Mouse (Mus musculus): ENCODE measurements around the gene Cryba4. TPM values are rescaled to one million over a fixed set of nuclear protein-coding genes. Genes with fewer than 3 reads are reported as not detected.

Gene Cryba4
- total RNA-seq, 2 experiments from 2014 or later, result not detected

- ATAC-seq (replicated peaks; ENCODE audit: low FRiP score, low TSS enrichment, poor library complexity, severe bottlenecking), result no peak
Observed at GRCm38 (mm10) chr5:112286984-112287641, 34.8 kb upstream of the Cryba4 start.

GRCm38 (mm10) chr5:112286608-112286983 lies 34.3 kb upstream of the Cryba4 start:
- ATAC-seq (replicated peaks; ENCODE audit: low FRiP score, low TSS enrichment, poor library complexity, severe bottlenecking), result no peak

DNA sequence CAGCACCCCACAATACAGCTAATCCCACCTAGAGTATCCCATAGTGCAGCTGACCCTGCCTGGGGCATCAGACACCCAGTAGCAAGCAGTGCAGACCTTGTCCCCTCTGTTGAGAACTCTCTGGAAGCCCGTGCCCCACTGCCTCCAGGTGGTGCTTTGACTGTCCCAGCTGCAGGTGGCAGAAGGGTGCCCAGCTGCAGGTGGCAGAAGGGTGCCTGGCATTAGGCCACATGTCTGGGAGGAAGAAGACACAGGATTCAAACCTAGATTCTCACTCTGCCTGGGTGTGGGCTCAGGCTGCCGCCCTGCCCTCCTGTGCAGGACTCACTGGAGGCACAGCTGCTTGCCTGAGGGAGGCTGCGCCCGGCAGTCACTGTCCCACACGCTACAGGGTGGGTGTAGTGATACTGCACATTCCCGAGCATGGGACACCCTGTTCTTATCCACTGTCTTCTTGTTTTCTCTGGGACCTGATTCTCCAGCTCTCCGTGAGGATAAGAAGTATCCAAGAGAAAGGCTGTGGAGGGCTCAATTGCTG lies 33.3 kb upstream of the Cryba4 start:
- ATAC-seq (replicated peaks; ENCODE audit: low FRiP score, low TSS enrichment, poor library complexity, severe bottlenecking), result peak; percentile 22

GRCm38 (mm10) chr5:112284203-112284582 lies 31.9 kb upstream of the Cryba4 start:
- ATAC-seq (replicated peaks; ENCODE audit: low FRiP score, low TSS enrichment, poor library complexity, severe bottlenecking), result no peak

DNA sequence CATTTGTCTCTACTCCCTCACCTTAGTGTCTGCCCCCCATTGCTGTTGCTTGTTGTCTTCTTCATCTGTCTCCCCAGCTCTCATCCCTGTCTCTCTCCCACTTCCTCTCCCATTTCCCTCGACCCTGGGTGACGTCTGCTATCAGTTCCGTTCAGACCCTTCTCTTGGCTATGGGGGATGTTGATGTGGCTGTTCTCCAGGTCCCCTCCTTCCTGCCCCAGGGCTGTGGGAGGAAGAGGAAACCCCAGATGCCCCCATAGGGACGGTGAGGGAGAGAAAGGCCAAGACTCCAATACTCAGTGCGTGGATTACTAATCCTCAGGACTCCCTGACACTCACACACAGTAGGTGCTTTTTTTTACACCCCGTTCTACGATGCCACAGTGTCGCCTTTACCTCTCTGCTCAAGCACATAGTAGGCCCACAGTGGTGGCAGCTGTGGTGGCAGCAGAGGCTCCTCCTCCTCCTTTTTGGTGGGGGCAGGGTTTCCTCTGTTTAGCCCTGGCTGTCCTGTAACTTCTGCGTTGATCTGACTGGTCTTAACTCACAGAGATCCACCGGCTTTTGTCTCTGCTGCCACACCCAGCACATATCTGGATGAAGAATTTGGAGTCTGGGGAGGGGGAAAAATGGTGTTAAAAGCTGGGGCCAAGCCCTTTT lies 31.4 kb upstream of the Cryba4 start:
- no peak for ATAC-seq (replicated peaks; ENCODE audit: low FRiP score, low TSS enrichment, poor library complexity, severe bottlenecking)

DNA sequence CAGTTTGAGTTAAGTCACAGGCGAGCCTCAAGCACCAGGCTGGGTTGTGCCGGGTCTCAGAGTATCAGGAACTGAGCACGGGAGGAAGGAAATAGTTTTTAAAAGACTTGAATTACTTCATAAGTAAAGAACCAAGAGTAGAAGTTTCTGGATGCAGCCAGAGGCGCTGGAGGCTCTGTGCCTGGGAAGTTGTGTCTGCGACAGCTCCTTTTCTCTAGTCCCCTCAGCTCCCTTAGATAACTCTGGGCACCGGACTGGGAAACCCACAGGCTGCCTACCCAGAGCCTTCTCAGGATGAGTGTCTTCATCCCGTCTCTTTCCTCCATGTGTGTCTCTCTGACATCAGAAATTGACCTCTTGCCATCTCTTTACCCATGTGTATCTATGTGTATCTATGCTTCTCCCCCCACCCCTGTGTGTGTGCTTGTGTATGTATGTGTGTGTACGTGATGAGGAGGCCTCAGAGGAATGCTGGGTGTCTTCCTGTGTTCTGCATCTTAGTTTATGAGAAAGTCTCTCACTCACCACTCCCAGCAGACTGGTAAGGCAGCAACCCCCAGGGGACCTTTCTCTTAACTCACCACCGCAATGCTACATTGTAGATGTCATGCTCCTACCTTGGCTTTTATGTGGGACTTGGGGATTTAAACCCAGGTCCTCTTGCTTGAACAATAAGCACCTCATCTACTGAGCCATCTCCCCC lies 30.6 kb upstream of the Cryba4 start:
- ATAC-seq (replicated peaks; ENCODE audit: low FRiP score, low TSS enrichment, poor library complexity, severe bottlenecking), result no peak

DNA sequence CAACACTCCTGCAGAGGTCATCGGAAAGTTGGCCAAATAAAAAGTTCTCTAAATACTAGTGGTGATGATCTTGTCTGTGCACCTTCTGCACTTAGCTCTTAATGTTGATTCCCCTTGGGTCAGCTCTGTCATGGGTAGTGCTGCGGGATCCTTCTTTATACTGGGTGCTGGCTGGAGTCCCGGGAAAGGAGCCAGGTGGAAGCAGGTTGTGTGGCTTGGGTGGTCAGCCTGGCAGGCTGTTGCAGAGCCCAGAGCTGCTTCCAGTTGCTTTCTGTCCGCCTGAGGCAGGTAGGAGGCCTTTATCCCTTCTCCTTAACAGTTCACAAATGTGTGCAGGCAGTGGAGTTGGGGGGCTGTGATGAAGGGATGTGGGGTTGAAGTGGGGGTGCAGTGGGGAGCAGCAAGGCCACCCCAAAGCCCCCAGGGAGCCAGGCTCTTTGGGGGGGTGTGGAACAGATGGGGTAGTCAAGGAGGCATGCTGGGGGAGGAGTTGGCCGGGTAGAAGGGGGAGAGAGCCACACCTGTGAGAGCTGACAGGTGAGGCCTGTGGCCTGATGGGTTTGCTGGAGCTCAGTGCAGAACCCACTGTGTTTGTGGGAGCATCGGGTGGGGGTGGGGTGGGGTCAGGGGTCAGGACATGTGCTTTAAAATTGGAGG lies 29.9 kb upstream of the Cryba4 start:
- ATAC-seq (replicated peaks; ENCODE audit: low FRiP score, low TSS enrichment, poor library complexity, severe bottlenecking), result no peak

DNA sequence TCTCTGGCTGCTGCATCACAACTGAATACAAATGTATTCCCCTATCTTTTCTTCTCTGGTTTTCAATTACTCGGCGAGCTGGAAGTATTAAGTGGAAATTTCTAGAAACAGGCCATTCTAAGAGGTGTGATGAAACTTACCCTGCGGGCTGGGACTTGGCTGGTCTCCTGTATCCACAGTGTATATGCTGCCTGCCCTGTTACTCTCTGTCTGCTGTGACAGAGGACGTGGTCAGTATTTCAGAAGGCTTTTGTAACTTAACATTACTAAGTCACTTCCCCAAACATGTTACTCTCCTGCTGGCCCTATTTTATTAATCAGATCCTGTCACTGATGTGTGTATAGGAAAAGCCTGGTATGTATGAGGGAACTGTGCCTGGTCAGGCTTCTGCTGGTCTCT lies 29.4 kb upstream of the Cryba4 start:
- ATAC-seq (replicated peaks; ENCODE audit: low FRiP score, low TSS enrichment, poor library complexity, severe bottlenecking), result no peak

- no peak for ATAC-seq (replicated peaks; ENCODE audit: low FRiP score, low TSS enrichment, poor library complexity, severe bottlenecking)
Observed at GRCm38 (mm10) chr5:112280863-112281660, 28.7 kb upstream of the Cryba4 start.

DNA sequence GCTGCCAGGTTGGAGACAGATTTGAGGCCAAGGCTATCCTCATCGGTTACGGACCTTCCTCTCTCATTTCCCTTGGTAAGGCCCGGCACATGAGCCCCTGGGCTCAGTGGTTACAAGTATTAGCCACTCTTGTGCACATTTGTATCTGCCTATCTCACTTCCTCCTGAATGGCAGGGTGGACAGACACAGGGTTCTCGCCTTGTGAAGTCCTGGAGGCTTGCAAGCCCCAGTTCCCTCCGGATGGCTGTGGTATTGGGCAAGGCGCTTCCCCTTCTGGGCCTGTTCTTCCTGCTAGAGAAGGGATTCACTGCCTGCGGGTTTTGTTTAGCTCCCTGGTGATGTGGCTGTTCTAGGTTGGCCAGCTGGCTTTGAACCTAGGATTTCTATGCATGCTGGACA lies 27.8 kb upstream of the Cryba4 start:
- no peak for ATAC-seq (replicated peaks; ENCODE audit: low FRiP score, low TSS enrichment, poor library complexity, severe bottlenecking)

- ATAC-seq (replicated peaks; ENCODE audit: low FRiP score, low TSS enrichment, poor library complexity, severe bottlenecking), result no peak
Observed at GRCm38 (mm10) chr5:112279181-112280021, 27.1 kb upstream of the Cryba4 start.

DNA sequence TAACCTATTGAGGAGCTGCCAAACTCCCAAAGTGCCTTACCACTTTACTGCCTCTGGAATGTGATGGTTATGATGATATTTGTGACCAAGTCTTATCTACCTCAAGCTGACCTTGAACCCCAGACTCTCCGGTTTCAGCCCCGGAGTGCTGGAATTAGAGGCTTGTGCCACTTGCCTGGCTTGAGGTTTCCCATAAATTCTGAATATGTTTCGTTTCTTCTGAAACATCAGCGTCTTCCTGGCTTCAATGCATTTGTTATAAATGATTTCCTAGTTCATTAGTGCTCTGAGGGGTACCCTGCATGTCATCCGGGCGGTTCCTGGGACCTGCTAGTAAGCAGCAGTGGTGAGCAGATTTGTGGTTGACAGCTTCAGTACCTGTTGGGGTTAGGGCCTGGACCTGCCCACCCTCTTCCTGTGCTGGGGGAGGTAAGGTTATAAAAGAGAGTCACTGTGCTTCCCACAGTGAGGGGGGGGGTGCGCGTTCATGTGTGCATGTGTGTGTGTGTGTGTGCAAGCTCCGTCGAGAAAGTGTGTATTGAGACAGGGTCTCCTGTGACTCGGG lies 25.7 kb upstream of the Cryba4 start:
- ATAC-seq (replicated peaks; ENCODE audit: low FRiP score, low TSS enrichment, poor library complexity, severe bottlenecking), result no peak

DNA sequence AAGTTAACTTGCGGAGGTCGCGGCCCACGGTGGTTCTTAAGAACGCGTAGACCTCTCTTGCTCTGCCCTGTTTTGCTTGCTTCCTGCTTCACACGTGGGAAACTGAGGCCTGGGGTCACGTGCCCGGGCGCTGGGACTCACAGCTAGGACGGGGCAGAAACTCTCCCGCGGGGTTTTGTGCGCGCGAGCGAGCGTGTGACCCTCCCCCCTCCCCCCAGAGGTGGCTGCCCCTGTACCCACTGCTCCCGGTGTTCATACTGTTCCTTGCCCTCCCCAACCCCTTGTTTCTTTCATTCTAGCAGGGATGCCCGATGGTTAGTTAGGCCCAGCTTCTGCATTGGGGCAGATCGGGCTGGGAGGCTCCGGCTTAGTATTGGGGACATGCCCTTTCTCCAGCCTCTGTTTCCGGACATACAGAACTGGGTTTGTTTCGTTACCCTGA lies 24.6 kb upstream of the Cryba4 start:
- ATAC-seq (replicated peaks; ENCODE audit: low FRiP score, low TSS enrichment, poor library complexity, severe bottlenecking), result 0 out of 2 replicates have a peak, but pooled peaks have one; percentile 2

DNA sequence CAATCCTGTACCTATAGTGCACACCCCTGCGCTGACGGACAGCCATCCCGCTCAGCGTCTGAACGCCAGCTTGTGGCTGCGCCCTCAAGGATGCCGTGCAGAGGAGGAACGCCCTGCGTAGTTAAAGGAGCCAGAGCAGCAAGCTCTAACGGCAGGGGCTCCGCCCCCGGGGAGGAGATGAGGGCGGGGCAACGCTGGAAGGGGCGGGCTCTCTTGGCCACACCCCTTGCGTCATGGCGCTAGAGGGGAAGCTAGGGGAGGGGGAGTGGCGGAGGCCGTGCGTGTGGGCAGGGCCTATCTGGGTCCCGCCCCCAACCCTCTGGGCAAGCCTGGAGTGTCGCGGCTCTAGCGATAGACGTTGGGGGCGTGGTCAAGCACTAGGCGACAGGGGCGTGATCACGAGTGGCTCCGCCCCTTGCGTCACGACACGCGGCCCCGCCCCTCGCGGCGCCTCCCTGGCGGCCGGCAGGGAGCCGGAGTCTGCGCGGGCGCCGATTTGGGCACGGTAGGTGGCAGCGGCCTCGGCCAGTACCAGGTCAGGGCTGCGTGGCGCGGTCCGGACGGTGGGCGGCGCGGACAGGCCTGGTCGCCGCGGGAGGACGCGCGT lies 24.1 kb upstream of the Cryba4 start, which contains the start of gene Tpst2:
Gene Tpst2, plus strand, starts transcription at position 425 of the 607 bp plus-strand sequence.
- ATAC-seq (replicated peaks; ENCODE audit: low FRiP score, low TSS enrichment, poor library complexity, severe bottlenecking), result peak; percentile 88

DNA sequence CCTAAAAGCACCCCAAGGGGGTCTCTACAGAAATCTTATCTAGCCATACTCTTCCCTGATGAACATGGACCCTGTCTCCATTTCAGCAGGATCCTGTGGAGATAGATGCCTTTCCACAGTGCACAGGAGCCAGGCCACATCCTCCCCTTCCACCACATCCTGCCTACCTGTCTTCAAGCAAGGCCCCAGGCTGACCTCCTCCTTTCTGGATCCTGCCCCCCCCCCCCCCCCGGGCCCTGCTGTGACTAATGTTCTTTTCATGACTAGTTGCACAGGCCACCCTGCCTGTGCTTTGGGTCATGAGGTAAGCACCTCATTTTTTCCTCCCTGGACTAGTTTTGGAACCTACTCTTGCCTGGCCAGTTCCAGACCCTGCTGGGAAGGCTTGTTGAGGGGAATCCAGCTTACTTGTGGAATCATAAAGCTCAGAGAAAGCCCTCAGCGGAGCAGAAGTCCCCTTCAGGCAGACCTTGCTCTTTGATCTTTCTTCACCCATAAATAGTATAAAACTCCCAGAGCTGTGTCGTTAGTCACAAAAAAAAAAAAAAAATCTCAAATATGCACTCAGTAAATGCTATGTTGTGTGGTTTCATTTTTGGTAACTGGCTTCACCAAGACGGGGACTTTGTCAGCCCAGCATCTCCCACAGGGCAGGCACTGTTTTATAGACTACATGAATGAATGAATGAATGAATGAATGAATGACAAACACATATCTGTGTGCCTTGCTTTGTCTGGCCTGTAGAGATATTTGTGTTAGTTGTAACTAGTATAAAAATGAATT lies 22.9 kb upstream of the Cryba4 start:
- ATAC-seq (replicated peaks; ENCODE audit: low FRiP score, low TSS enrichment, poor library complexity, severe bottlenecking), result no peak

- no peak for ATAC-seq (replicated peaks; ENCODE audit: low FRiP score, low TSS enrichment, poor library complexity, severe bottlenecking)
Observed at GRCm38 (mm10) chr5:112273746-112274463, 21.6 kb upstream of the Cryba4 start.

All from megakaryocyte-erythroid progenitor cell, adult 5-6 weeks (primary cell).